Mouse (Mus musculus) embryonic stem cell, embryonic (primary cell): ENCODE data around the gene Plcb4.

ENCODE experiments used
- CTCF ChIA-PET, 4 experiments: fragments of 300-600 bp in 2 of 4; fragments of 350-600 bp in 2 of 4; sonication (Branson Sonifier 250); formaldehyde crosslinking; loops; one replicate each; lab custom pipeline; 2022; ENCODE audit warnings: inconsistent platforms in 2 of 4; lab: Charles Lee
- POLR2A ChIA-PET, 4 experiments: fragments of 300-600 bp in 2 of 4; fragments of 350-600 bp in 2 of 4; sonication (Branson Sonifier 250); formaldehyde crosslinking; loops; one replicate each; lab custom pipeline; 2022; ENCODE audit warnings: antibody characterized with exemption in 4 of 4, inconsistent platforms in 1 of 4; lab: Charles Lee

Plcb4 gene

DNA sequence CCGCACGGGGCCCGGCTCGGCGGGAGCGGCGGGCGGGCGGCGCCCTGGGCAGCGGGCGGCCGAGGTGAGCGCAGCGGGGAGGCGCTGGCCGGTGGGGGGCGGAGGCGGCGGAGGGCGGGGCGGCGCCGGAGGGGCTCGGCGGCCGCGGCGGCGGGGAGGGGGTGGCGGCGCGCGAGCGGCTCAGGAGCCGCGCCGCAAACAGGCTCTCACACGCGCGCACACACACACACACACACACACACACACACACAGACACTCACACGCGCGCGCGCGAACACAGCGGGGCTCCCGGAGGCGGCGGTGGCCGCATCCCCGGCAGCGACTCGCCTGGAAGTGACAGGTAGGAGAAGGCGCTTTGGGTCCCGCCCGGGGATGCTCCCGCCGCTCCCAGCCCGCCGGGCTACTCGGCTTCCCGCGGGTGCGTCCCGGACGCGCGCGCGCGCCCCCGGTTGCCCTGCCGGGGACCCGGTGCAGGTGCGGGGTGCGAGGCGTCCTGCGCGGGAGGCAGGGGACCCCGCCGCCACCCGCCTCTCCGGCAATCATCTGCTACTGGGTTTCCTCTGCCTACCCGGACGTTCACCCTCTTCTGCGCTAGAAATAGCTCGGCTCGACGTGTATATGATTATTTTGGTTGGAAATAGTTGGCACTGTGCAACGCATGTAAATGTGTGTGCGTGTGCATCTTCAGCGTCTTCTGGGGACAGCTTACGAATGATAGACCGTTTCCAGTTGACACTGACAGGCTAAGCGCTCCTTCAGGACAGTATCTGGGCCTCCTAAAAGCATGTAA is 775 bp downstream of the Plcb4 start:
- CTCF ChIA-PET: interaction anchor here in 1 of 4 experiments (0.7 kb wide), 1 partner anchor 155 kb away, joined by 4 read pairs; no protein-coding TSS in a partner anchor
- POLR2A ChIA-PET: interaction anchor here in 3 of 4 experiments (0.7 to 5.7 kb wide), 24 partner anchors 10 to 305 kb away, joined by 3 to 46 read pairs (median 4); no protein-coding TSS in a partner anchor

- ChIA-PET CTCF (interaction anchor here in 1 of 4 experiments (0.7 kb wide), 1 partner anchor 12 kb away, joined by 4 read pairs; no protein-coding TSS in a partner anchor), POLR2A (interaction anchor here in 1 of 4 experiments (0.9 to 1.0 kb wide), 4 partner anchors 13 to 107 kb away, joined by 3 to 4 read pairs (median 4); no protein-coding TSS in a partner anchor)
Measured at GRCm38 (mm10) chr2:135660816-135661215, 2.0 kb downstream of the Plcb4 start.

DNA sequence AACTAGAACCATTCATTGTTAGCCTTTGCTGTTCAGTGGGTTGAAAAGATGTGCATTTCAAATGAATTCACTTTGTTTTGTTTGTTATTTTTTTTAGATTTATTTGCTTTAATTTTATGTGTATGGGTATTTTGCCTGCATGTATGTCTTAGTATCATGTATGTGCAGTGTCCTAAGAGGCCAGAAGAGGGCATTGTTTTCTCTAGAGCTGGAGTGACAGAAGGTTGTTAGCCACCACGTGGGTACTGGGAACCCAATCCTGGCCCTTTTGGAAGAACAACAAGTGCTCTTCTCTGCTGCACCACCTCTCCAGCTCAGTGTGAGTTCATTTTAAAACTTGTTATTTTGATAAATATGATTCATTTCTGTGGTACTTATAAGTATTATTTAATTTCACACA is 5.0 kb downstream of the Plcb4 start:
- POLR2A ChIA-PET: interaction anchor here in 2 of 4 experiments (0.6 to 1.5 kb wide), 5 partner anchors 14 to 264 kb away, joined by 3 to 4 read pairs (median 3); no protein-coding TSS in a partner anchor
- CTCF ChIA-PET: interaction anchor here in 1 of 4 experiments (1.4 kb wide), 1 partner anchor 294 kb away, joined by 4 read pairs; no protein-coding TSS in a partner anchor

DNA sequence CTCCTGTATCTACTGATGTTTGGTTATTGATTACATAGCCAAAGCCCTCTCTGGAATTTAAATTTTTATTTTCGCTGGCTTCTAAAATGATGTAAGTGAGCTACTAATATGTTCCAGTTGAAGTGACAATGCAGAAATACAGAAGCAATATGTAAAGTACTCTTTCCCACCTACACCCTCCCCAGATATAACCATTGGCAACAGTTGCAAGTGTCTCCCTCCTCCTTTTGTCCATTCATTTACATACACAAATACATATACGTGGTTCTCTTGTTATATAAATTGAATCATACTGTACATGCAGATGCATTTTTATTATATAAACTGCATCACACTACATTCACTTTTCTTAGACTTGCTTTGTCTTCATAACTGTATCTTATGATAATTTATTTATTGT is 8.7 kb downstream of the Plcb4 start:
- ChIA-PET POLR2A (interaction anchor here in 2 of 4 experiments (0.6 to 7.0 kb wide), 4 partner anchors 10 to 131 kb away, joined by 3 to 41 read pairs (median 3); partner anchors contain the start of gene Plcb4 (in 1 of the 2)), CTCF (no interaction called here)

DNA sequence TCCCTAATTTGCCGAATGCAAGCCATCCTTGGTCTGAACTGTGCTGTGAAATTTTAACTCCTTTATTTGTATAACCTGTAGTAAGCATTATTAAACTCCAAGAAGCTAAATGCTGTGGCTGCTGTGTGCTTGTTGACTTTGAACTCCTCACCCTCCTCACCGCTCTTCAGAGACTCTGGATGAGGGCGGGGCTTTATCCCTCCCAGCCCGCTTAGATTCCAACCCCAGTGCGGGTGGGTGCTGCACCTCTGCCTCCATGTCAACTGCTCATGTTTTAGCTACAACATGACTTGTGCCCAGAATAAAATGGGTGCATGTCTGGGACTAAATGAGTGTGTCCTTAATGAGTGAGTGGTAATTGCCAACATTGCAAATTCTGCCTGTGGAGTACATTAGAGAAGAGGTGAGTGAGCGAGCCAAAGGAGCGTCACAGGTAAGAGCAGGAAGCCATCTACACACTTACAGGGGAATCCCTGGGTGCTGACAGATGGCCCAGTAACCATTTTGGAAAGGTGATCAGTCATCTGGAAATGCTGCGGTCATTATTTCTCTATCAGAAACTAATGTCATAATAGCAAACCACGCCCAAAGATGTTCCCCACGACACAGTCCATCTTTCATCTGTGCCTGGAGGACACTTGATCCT is 13.8 kb downstream of the Plcb4 start:
- POLR2A ChIA-PET: interaction anchor here in 1 of 4 experiments (0.7 to 7.0 kb wide), 5 partner anchors 9 to 237 kb away, joined by 3 to 41 read pairs (median 4); partner anchors contain the start of gene Plcb4
- CTCF ChIA-PET: interaction anchor here in 1 of 4 experiments (0.6 kb wide), 1 partner anchor 11 kb away, joined by 4 read pairs; no protein-coding TSS in a partner anchor

GRCm38 (mm10) chr2:135673649-135674048 is 14.8 kb downstream of the Plcb4 start:
- CTCF ChIA-PET: no interaction called here
- POLR2A ChIA-PET: interaction anchor here in 1 of 4 experiments (0.7 to 1.6 kb wide), 2 partner anchors 12 to 14 kb away, joined by 3 to 4 read pairs; no protein-coding TSS in a partner anchor

GRCm38 (mm10) chr2:135675284-135675683 is 16.5 kb downstream of the Plcb4 start:
- ChIA-PET CTCF (no interaction called here), POLR2A (no interaction called here)

- ChIA-PET POLR2A (interaction anchor here in 1 of 4 experiments (0.9 to 1.5 kb wide), 2 partner anchors 8 to 19 kb away, joined by 5 to 6 read pairs; no protein-coding TSS in a partner anchor), CTCF (interaction anchor here in 1 of 4 experiments (0.5 kb wide), 1 partner anchor 1084 kb away, joined by 3 read pairs; no protein-coding TSS in a partner anchor)
Measured at GRCm38 (mm10) chr2:135676978-135677501, 18.2 kb downstream of the Plcb4 start.

DNA sequence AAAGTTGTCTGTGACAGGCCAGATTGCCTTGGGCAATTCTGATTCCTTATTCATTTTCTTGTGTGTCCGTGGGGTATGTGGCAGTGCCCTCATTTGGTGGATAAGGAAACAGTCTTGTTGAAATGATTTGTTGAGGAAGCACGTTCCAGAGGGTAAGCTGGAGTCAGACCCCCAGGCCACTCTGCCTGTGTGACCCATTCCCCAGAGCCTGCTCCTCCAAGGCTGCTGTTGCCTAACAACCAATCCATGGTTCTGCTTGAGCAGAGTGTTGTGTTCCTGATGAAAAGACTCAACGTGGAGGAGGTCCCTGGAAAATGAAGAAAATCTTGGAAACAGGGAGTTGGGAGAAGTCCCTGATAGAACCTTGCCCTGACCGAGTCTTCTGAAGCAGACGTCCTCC is 18.8 kb downstream of the Plcb4 start:
- POLR2A ChIA-PET: interaction anchor here in 1 of 4 experiments (0.9 to 1.5 kb wide), 2 partner anchors 9 to 20 kb away, joined by 5 to 6 read pairs; no protein-coding TSS in a partner anchor
- CTCF ChIA-PET: interaction anchor here in 1 of 4 experiments (0.5 kb wide), 1 partner anchor 1085 kb away, joined by 3 read pairs; no protein-coding TSS in a partner anchor

DNA sequence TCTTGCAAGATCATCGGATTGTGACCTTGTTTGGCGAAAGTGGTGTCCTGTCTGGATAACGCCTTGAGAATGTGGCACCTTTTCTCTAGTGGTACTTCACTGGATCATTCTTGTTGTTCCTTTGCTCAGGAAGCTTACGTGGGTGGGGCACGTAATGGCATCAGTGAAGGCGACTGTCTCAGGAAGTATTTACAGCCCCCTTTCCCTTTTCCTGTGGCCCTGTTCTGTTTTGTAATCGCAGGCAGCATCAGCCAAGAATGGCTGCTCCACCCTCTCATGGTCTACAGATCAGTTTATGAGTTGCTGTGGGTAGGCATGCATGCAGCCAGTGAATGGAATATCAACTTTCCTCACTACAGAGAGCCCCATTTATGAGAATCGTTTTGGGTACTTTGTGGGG is 21.2 kb downstream of the Plcb4 start:
- POLR2A ChIA-PET: interaction anchor here in 2 of 4 experiments (0.7 to 1.9 kb wide), 9 partner anchors 9 to 211 kb away, joined by 3 to 8 read pairs (median 4); partner anchors contain the start of gene Plcb4 (in 2 of the 2)
- CTCF ChIA-PET: no interaction called here

DNA sequence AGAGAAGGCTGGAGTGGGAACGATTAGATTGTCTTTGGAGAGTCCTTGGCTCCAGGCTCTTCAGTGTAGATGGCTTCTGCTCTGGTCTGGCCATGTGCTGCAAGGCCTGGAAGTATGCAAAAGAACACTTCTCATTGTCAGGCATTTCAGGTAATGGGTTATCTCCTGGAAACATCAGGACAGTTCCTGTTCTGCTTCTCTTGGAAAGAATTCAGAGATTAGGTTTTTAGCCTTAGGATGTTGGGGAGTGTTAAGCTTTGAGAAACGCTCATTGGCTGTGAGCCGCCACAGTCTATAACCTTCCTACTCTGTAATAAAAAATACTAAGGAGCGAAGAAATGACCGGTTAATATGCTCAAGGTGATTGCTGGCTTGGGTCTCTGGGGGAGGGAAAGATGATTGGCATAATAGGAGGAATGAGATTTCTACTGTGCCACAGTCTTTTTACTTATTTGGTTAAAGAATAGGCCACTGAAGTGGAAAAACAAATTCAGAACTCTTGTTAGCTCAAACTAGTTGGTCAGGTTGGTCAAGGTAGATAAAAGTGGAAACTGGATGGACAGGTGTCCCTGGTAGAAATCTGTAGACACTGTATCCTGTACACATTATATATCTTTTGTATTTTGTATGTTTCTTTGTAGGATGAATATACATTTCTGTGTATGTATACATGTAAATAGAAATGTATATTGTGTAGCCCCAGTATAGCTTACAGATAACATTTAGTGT is 21.8 kb downstream of the Plcb4 start:
- ChIA-PET POLR2A (interaction anchor here in 2 of 4 experiments (0.7 to 1.9 kb wide), 9 partner anchors 8 to 32 kb away, joined by 3 to 6 read pairs (median 4); partner anchors contain the start of gene Plcb4 (in 2 of the 2)), CTCF (no interaction called here)

DNA sequence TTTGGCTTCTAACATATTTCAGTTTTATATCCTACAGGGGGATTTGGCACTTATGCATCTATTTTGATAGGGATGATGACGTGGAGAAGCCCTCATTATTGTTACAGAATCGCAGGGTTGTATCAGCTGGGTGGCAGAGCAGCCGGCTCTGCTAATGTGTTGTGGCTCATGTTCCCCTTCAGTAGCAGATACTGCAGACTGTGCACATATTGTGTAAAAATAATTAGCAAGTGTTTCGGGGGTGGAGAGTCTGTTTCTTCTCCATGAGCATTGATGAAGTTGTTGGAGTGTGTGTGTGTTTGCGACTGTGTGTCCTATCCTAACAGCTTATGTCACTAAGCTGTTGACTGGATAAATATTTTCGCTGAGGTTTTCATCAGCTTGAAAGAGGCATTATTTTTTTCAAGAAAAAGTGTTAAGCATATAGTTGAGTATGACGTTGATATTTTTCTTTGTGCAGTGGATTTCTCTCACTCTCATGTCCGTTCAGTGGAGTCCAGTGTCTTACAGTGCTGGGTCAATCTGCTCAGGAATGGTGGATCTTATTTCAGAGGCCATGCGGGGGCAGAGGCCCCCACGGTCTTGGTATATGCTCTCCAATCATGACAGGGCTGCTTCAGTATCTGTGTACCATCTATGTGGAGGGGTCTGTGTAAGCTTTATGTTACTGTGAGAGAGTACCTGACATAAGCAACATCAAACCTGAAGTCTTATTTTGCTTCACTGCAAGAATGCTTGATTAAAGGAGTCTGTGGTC is 25.1 kb downstream of the Plcb4 start:
- ChIA-PET CTCF (no interaction called here), POLR2A (interaction anchor here in 1 of 4 experiments (1.2 to 2.4 kb wide), 2 partner anchors 14 to 77 kb away, joined by 3 to 5 read pairs; no protein-coding TSS in a partner anchor)

- ChIA-PET POLR2A (interaction anchor here in 1 of 4 experiments (0.6 to 2.4 kb wide), 3 partner anchors 17 to 42 kb away, joined by 3 to 8 read pairs (median 5); no protein-coding TSS in a partner anchor), CTCF (no interaction called here)
Measured at GRCm38 (mm10) chr2:135686692-135687091, 27.9 kb downstream of the Plcb4 start.

GRCm38 (mm10) chr2:135687585-135687984 is 28.8 kb downstream of the Plcb4 start:
- POLR2A ChIA-PET: no interaction called here
- CTCF ChIA-PET: no interaction called here

DNA sequence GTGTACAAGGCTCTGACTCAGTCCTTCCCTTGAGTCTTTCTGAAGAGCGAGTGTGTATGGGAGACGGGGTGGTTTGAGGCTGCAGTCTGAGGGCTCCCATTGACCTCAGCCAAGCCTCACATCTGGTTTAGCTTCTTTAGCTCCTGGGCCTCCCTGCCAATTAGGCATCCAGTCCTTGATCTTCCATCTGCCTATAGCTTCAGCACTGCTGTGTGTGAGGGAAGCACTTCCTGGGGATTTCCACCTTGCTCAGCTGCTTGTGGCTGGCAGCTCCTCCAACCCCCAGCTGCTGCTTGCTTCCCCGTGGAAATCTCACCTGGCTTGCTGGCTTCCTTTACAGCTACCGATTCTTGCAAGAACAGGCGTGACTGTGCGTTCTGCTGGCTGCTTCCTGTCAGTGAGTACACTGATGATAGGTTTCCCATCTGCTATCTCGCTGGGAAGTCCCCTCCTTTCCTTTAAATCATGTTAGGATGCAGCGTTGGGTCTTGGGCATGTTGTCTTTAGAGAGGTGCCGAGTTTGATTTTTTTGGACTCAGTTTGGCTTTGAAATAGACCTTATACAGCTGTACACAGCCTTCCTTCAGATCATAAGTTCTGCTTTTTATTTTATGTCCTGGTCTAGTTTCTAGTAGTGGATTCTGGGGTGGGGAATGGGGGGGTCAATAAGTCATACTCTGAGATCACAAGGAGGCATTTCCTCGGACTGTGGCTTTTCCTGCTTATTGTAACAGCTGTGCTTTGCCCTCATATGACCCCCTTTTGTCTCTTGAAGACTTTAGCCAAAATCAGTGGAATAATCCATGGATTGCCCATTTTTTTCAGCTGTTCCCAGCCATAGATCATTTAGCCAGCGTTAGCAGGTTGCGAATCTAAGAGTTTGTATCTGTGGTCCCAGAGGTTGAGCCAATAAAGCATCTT is 34.0 kb downstream of the Plcb4 start:
- ChIA-PET CTCF (no interaction called here), POLR2A (interaction anchor here in 2 of 4 experiments (0.6 to 1.1 kb wide), 2 partner anchors 17 to 40 kb away, joined by 3 read pairs; no protein-coding TSS in a partner anchor)
